Mouse (Mus musculus): ENCODE data around the gene Zranb3. TPM values are rescaled to one million over a fixed set of nuclear protein-coding genes. Genes with fewer than 3 reads are reported as not detected.
"Not testable (repeated sequence)": the region's sequence is repeated elsewhere in the genome, so short reads cannot be mapped to it uniquely, and the experiment has no call there.

Gene Zranb3
- 1 to 10 TPM; 5.6 to 5.7 TPM for total RNA-seq (2021)
- long read RNA-seq, experiment 1, partial matches to known transcripts: 5 of 6 reads
- long read RNA-seq, experiment 1, other reads (novel, unspliced or antisense): 1 of 6 reads
- long read RNA-seq, experiment 2, partial matches to known transcripts: 4 of 5 reads
- long read RNA-seq, experiment 2, other reads (novel, unspliced or antisense): 1 of 5 reads

DNA sequence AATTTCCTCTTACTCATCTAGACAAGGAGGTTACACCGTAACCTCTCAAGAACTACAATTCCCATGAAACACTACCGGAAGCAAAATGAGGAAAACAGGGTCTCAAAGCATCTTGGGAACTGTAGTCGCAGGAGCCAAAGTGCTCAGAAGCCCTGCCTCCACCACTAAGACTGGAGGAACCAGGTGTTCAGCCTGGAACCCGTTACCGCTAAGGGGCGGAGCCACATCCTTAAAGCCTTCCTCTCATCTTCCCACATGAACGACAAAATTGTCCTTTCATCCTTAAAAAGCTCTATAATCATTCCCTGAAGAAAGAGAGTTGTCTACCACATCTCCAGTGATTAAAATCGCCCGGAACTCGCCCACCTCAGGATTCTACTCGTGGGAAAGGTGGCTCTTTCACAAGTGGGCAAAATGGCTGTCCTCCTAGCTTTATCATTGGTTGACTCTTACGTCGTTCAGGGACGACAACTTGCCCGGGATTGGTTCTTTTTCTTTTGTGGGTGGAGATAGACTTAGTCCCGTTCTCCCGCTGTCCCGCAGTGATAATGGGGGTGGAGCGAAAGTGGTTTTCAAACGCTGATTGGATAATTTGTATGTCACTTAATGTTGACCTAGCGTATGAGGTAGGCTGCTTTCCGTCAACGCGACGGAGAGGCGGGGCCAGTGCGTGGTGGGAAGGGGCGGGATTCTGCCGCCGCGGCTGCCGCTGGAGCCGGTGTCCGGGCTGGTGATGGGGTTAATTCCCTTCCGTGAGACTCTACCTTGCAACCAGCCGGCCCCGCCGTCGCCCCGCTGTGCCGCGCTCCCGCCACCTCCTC, at the start of gene Zranb3, which contains the start of gene R3hdm1:
Gene Zranb3, minus strand, starts transcription at position 407 of the 821 bp plus-strand sequence.
Gene R3hdm1, plus strand, starts transcription at position 661 of the 821 bp plus-strand sequence.
- peak; percentile 99 for DNase-seq (ENCODE audit: low spot score)

DNA sequence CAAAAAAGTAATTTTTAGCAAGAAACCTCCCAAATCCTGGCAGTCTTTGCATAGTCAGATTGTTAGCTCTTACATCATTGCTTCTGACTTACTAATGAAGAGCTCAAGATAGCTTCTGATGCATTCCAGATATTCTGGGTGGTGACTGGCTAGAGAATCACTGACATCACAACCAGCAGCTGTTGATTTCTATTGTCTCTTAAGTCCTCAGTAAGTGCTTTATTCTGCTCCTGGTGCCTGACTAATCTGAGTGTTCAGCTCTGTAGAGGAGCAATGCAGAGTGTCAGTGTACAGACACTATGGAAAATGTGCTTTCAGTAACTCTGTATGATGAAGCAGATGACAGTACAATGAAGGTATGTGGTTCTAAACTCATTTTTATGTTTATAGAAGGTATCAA, 38.9 kb upstream of the Zranb3 start:
- no peak for DNase-seq (ENCODE audit: low spot score)

GRCm38 (mm10) chr1:128141039-128141438, 38.2 kb upstream of the Zranb3 start:
- peak; percentile 4 for DNase-seq (ENCODE audit: low spot score)

- not testable (repeated sequence) for DNase-seq (ENCODE audit: low spot score)
Measured at GRCm38 (mm10) chr1:128136222-128136621, 33.4 kb upstream of the Zranb3 start.

DNA sequence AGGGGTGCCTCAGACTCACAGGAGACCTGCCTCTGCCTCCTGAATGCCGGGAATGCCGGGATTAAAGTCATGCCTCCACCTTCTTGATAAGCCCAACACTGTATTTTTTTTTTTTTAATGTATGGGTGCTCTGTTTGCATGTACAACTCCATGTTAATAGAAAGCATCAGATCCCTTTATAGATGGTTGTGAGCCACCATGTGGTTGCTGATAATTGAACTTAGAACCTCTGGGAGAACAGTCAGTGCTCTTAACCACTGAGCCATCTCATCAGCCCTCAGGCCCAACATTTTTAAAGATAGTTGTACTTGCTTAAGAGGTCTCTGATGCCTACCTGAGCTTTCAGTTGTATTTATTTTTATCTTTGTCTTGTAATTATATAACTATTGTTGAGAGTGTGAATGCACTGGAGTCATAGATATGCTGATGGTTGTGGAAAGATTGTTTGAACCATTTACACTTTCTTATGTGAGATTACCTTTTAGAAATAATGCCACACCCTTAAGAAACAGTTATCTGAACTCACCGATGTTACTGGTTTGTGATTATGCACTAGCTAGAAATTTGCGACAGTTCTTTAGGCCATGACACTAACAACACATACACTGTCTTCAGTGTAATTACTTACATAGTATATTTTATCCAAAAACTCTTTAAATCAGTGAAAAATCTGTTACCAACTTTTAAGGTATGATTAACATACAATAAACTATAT, 18.2 kb upstream of the Zranb3 start:
- no peak for DNase-seq (ENCODE audit: low spot score)

GRCm38 (mm10) chr1:128103520-128104088, 757 bp upstream of the Zranb3 start:
- DNase-seq (ENCODE audit: low spot score): no peak

DNA sequence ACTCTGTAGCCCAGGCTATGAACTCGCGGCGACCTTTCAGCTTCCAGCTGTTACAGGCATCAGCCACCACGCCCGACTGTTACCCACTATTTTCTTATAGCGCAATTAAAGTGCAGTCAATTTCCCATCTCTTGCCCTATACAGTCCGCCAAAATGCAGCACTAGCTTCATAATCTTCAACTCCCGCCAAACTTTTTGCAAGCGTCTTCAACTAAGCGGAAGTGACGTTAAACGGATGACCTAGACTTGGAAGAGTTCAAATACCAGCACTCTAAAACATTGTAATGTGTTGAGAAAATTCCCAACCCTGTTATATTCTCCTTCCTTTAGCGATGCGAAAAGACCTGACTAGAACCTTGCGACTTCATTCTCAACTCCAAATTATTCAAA, 601 bp downstream of the Zranb3 start:
- DNase-seq (ENCODE audit: low spot score): no peak

DNA sequence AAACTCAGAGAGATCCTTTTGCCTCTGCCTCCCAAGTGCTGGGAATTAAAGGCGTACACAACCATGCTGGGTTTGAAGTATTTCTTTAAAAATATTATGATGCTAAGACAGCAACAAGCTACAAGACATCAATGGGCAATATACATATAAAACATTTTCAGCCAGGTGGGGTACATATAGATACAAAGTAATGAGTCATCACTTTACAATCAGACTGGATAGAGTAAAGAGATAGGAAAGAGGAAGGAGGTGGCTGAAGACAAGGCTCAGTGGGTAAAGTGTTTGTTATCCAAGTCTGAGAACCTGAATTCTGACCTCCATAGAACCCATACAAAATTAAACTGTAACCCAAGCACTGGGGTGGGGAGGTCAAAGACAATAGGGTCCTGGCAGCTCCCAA, 4.5 kb downstream of the Zranb3 start:
- no peak for DNase-seq (ENCODE audit: low spot score)

DNA sequence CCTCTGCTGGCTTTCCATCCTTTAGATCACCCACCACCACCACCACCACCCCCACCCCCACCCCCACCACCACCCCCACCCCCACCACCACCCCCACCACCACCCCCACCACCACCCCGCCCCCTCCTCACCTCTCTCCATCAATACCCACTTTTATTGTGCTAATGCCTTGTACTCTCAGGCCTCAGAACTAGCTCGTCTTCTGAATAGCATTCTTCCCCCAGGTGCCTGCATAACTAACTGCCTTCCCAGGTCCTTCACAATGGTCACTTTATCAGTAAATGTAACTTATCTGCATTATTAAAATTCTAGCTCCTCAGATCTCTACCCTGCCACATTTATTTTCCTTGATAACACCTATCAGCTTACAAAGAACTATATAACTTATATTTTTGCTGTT, 8.2 kb downstream of the Zranb3 start:
- no peak for DNase-seq (ENCODE audit: low spot score)

DNA sequence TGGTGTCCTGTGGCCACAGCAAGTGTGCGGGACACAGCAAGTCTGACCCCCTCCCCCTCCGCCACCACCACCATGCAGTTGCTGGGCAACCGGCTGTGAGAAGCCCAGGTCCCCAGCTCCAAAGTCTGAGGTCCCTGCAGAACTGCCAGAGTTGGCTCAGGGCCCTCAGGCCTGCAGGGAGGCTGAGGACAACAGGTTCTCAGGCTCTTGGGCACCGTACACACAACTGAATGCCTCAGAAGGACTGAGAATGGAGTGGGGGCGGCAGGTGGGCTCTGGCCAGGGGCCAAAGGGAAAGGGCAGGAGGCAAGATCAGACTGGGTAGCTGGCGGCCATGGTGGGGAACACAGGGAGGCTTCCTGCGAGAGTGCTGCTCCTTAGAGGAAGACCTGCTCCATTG, 20.0 kb downstream of the Zranb3 start:
- no peak for DNase-seq (ENCODE audit: low spot score)

DNA sequence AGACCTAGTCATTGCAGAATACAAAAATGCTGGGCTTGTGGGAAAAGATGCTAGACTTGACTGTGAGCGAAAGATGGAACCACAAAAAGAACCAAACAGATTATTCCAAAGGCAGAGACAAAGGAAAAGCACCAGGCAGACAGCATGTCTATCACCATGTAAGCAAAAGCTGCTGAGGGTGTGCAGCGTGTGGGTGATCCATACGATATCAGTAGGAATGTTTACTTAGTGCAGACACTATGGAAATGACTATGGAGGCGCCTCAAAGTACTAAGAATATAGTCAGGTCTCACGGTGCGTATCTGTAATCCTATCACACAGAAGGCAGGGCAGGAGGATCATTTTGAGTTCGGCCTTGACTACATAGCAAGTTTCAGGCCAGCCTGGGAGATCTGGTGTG, 21.0 kb downstream of the Zranb3 start:
- DNase-seq (ENCODE audit: low spot score): no peak

- peak; percentile 50 for DNase-seq (ENCODE audit: low spot score)
Measured at GRCm38 (mm10) chr1:128080936-128081696, 21.7 kb downstream of the Zranb3 start.

- DNase-seq (ENCODE audit: low spot score): peak; percentile 59
Measured at GRCm38 (mm10) chr1:128078646-128079045, 24.2 kb downstream of the Zranb3 start.

- DNase-seq (ENCODE audit: low spot score): no peak
Measured at GRCm38 (mm10) chr1:128077788-128078187, 25.1 kb downstream of the Zranb3 start.

DNA sequence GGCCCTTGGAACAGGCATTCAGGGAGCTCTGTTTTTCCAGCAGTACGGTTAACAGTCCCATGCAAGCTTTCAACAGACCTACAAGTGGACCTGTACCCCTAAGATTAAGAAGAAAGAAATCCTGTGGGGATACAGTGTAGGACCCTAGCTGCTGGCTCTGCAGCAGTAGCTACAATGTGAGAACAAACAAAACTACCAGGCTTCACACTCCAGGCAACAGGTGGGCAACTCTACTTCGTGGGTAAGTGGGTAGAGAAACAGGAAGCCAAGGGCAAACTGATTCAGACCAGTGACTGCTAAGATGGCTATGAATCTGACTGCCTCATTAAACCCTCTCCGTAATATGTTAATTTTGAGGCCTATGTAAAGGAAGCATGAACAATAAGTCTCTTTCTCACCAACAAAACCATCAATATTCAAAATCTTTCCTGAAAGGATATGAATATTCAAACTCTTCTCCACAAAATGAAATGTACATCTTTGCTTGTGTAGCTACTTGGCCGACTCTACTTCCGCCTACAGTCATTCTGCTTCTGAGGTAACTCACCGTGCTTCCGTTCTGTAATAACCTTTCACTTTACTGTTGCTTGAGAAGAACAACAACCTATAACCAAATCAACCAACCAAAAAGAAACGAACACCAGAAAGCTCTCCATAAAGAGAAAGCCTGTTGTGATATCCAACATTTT, 25.9 kb downstream of the Zranb3 start:
- no peak for DNase-seq (ENCODE audit: low spot score)

DNA sequence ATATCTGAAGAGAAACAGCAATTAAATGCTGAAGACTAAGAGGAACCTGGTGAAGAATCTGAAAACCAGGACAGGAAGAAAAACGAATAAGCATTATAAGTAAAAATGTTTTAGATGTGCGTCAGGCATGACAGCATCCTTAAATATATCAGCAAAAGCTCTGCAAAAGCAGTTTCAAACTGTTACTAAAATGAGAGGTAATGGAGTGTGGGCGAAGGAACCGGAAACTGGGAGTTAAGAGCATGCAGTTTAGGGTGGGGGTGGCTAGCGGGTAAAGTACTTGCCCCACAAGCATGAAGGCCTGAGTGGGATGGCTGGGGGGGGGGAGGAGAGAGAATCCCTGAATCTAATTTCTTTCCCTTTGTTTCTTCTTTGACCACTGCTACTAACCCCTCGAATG, 29.8 kb downstream of the Zranb3 start:
- no peak for DNase-seq (ENCODE audit: low spot score)

- DNase-seq (ENCODE audit: low spot score): no peak
Measured at GRCm38 (mm10) chr1:128070003-128070402, 32.8 kb downstream of the Zranb3 start.

DNA sequence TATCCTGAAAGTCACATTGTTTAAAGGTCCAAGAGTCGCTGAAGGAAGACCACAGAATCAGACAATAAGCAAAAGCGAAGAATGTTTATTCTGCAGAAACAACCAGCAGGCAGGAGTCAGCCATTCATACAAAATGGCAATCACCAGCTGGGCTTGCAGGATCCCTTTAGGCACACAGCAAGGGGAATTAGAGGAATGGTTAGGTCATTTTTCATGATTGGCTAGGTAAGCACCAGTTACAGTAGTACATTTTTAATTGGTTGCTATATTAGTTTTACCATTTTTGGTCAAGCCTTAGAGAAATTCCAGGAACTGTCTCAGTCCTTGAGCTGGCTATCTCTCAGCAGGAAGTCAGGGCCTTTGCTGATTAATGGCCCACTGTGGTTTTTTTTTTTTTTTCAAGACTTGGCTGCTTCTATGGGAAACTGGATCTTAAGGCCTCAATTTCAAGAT, 33.9 kb downstream of the Zranb3 start:
- no peak for DNase-seq (ENCODE audit: low spot score)

DNA sequence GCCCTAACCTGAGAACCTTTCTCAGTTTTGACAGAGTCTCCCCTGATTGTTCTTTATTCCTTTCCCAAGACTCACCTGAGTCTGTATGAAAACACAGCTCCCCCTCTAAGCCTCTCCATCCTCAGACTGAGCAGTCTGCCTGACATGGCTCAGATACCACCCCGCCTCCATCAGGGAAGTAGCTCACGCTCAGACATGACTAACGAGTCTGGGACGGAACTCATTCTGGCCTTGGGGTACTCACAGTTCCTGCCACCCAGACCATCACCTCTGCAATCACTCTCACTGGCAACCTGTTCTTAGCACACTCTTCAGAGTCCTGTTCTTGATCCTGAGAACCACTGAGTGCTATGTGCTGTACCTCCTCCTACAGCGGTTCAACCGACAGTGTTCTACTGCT, 38.1 kb downstream of the Zranb3 start:
- DNase-seq (ENCODE audit: low spot score): no peak

DNA sequence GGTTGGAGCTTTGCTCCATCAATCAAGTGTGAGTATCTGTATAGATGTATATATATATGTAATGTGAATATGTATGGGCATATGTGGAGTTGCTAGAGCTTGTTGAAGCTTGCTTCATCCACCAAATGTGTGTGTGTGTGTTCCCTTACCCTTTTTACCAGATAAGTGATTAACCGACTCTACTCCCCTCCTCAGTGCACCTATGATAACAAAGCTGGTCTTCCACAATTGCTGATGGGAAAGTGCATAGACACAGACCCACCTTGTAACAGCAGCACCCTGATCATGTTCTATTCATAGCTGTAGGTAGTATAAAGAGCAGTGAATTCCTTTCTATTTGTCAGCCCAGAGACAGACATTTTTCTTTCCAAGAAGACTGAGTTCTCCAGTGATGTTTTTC, 40.7 kb downstream of the Zranb3 start:
- DNase-seq (ENCODE audit: low spot score): no peak

DNA sequence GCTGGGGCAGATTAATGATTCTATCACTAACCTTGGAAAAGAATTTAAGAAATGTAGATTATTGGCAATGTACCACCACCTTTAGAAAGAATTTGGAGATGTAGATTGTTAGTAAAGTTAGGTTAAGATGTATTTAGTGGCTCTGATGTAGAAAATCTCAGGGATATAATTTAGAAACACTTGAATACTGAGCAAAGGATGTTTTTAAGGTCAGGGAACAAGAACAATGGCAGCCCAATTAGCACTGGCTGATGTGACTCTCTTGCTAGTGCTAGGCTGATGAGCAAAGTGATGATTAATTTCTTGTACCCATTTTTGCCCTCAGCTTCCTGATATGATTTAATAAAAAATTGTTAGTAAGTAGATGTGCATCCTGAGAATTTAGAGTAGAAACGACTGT, 41.4 kb downstream of the Zranb3 start:
- DNase-seq (ENCODE audit: low spot score): no peak
